Mouse (Mus musculus): ENCODE data around the gene Gja8. TPM values are rescaled to one million over a fixed set of nuclear protein-coding genes. Genes with fewer than 3 reads are reported as not detected.

The Gja8 gene
- 0.05 TPM in 1 of 2 replicates, not detected in the other for total RNA-seq (2014; rRNA removed)
- polyA plus RNA-seq (2015; fragmentation: Nextera tagmentation; extraction: Ambion mirVana): 0.02 and 0.05 TPM in 2 replicates

- Histone ChIP-seq H3K9ac (replicated peaks; ENCODE audit: low read length, poor library complexity, severe bottlenecking) (no peak within 1 kb of the TSS), H3K4me1 (ENCODE audit: insufficient read depth, low read length) (no peaks in the 10 kb centered on the region), H3K36me3 (ENCODE audit: insufficient read depth, low read length) (no peaks in the 10 kb centered on the region), H3K4me2 (ENCODE audit: low read depth, low read length, poor library complexity, severe bottlenecking) (no peak within 1 kb of the TSS), H3K9me3 (ENCODE audit: low read length) (no peaks in the 10 kb centered on the region), H3K27ac (ENCODE audit: low read depth, low read length) (no peak within 1 kb of the TSS), H3K27me3 (ENCODE audit: insufficient read depth, low read length) (no peaks in the 10 kb centered on the region), H3K4me3 (ENCODE audit: low read depth, low read length) (no peak within 1 kb of the TSS)
- DNase-seq (ENCODE audit: low spot score) (no peak), ATAC-seq (ENCODE audit: low FRiP score) (no peak)
- 64% methylated on average over 6 of the region's 6 CpGs for WGBS
- TF ChIP-seq CTCF (IDR thresholded peaks at IDR 0.05): no peak
These were observed at the start of gene Gja8 for GRCm38 (mm10) chr3:96925920-96926319. TSS of gene Gja8 (minus strand) at chr3:96926020.

GRCm38 (mm10) chr3:96974467-96974866 is 48.6 kb upstream of the Gja8 start:
- DNase-seq (ENCODE audit: low spot score) (no peak), ATAC-seq (ENCODE audit: low FRiP score) (no peak)
- Histone ChIP-seq H3K27me3 (ENCODE audit: insufficient read depth, low read length) (no peaks in the 10 kb centered on the region), H3K4me1 (ENCODE audit: insufficient read depth, low read length) (no peaks in the 10 kb centered on the region), H3K4me3 (ENCODE audit: low read depth, low read length) (no peak overlapping the region), H3K36me3 (ENCODE audit: insufficient read depth, low read length) (no peaks in the 10 kb centered on the region), H3K9ac (replicated peaks; ENCODE audit: low read length, poor library complexity, severe bottlenecking) (no peak overlapping the region), H3K9me3 (ENCODE audit: low read length) (no peaks in the 10 kb centered on the region), H3K4me2 (ENCODE audit: low read depth, low read length, poor library complexity, severe bottlenecking) (no peak overlapping the region), H3K27ac (ENCODE audit: low read depth, low read length) (no peak overlapping the region)
- no peak for TF ChIP-seq CTCF (IDR thresholded peaks at IDR 0.05)
- 86% methylated on average over 7 of the region's 7 CpGs for WGBS

GRCm38 (mm10) chr3:96970986-96971385 is 45.2 kb upstream of the Gja8 start:
- WGBS: 73% methylated on average over 7 of the region's 7 CpGs
- no peak overlapping the region for H3K4me2 ChIP-seq (ENCODE audit: low read depth, low read length, poor library complexity, severe bottlenecking)
- no peaks in the 10 kb centered on the region for H3K9me3 ChIP-seq (ENCODE audit: low read length)
- DNase-seq (ENCODE audit: low spot score): no peak
- no peak overlapping the region for H3K27ac ChIP-seq (ENCODE audit: low read depth, low read length)
- H3K4me3 ChIP-seq (ENCODE audit: low read depth, low read length): no peak overlapping the region
- no peak for TF ChIP-seq CTCF (IDR thresholded peaks at IDR 0.05)
- H3K9ac ChIP-seq (replicated peaks; ENCODE audit: low read length, poor library complexity, severe bottlenecking): no peak overlapping the region
- H3K36me3 ChIP-seq (ENCODE audit: insufficient read depth, low read length): no peaks in the 10 kb centered on the region
- H3K27me3 ChIP-seq (ENCODE audit: insufficient read depth, low read length): no peaks in the 10 kb centered on the region
- no peaks in the 10 kb centered on the region for H3K4me1 ChIP-seq (ENCODE audit: insufficient read depth, low read length)
- no peak for ATAC-seq (ENCODE audit: low FRiP score)

GRCm38 (mm10) chr3:96963088-96964034 is 37.5 kb upstream of the Gja8 start:
- Histone ChIP-seq H3K4me2 (ENCODE audit: low read depth, low read length, poor library complexity, severe bottlenecking) (no peak overlapping the region), H3K4me1 (ENCODE audit: insufficient read depth, low read length) (no peaks in the 10 kb centered on the region), H3K9me3 (ENCODE audit: low read length) (no peaks in the 10 kb centered on the region), H3K4me3 (ENCODE audit: low read depth, low read length) (no peak overlapping the region), H3K27ac (ENCODE audit: low read depth, low read length) (no peak overlapping the region), H3K27me3 (ENCODE audit: insufficient read depth, low read length) (no peaks in the 10 kb centered on the region), H3K9ac (replicated peaks; ENCODE audit: low read length, poor library complexity, severe bottlenecking) (no peak overlapping the region), H3K36me3 (ENCODE audit: insufficient read depth, low read length) (no peaks in the 10 kb centered on the region)
- no peak for TF ChIP-seq CTCF (IDR thresholded peaks at IDR 0.05)
- DNase-seq (ENCODE audit: low spot score) (peak; percentile 54), ATAC-seq (ENCODE audit: low FRiP score) (no peak)
- WGBS: 42% methylated on average over 12 of the region's 12 CpGs

- H3K4me2 ChIP-seq (ENCODE audit: low read depth, low read length, poor library complexity, severe bottlenecking): no peak overlapping the region
- DNase-seq (ENCODE audit: low spot score) (no peak), ATAC-seq (ENCODE audit: low FRiP score) (no peak)
These were observed 34.8 kb upstream of the Gja8 start for GRCm38 (mm10) chr3:96960597-96960996.

More at GRCm38 (mm10) chr3:96960597-96960996, 34.8 kb upstream of the Gja8 start:
- no peak for TF ChIP-seq CTCF (IDR thresholded peaks at IDR 0.05)
- H3K36me3 ChIP-seq (ENCODE audit: insufficient read depth, low read length): no peaks in the 10 kb centered on the region
- no peak overlapping the region for H3K27ac ChIP-seq (ENCODE audit: low read depth, low read length)
- 55% methylated on average over 8 of the region's 8 CpGs for WGBS
- no peak overlapping the region for H3K4me3 ChIP-seq (ENCODE audit: low read depth, low read length)
- H3K9ac ChIP-seq (replicated peaks; ENCODE audit: low read length, poor library complexity, severe bottlenecking): no peak overlapping the region
- no peaks in the 10 kb centered on the region for H3K9me3 ChIP-seq (ENCODE audit: low read length)
- no peaks in the 10 kb centered on the region for H3K4me1 ChIP-seq (ENCODE audit: insufficient read depth, low read length)
- H3K27me3 ChIP-seq (ENCODE audit: insufficient read depth, low read length): no peaks in the 10 kb centered on the region
